Mouse (Mus musculus): ENCODE data around the gene Tdrd1.
"Not testable (repeated sequence)": the region's sequence is repeated elsewhere in the genome, so short reads cannot be mapped to it uniquely, and the experiment has no call there.

The Tdrd1 gene

DNA sequence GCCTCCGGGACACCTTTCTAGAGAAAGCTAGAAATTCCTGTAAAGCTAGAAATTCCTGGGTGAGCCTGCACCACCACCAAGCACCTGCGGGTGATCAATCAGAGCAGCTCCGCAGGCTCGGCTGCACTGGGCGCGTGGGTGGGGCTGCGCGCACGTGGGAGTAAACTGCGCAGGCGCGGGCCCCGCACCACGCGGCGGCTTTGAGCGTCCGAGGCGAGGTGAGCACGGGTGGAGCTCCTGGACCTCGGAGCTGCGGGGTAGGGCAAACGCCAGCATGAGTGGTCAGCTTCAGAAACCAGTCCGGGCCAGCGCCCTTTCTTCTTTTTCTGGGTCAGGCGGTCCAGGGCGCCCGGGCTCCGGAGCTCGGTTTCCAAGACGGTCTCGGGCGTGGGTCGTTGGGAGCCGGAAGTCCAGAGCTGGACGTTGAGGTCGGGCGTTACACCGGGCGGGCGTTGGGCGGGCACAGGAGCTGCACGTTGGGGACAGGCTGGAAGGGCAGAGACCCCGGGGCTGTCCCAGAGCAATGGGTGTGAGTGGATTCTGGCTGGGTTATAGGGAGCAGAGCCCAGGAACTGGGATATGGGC is at the start of gene Tdrd1:
TSS of gene Tdrd1 (plus strand) at position 163 of the 585 bp plus-strand sequence.
- DNase-seq = peak; percentile 52

DNA sequence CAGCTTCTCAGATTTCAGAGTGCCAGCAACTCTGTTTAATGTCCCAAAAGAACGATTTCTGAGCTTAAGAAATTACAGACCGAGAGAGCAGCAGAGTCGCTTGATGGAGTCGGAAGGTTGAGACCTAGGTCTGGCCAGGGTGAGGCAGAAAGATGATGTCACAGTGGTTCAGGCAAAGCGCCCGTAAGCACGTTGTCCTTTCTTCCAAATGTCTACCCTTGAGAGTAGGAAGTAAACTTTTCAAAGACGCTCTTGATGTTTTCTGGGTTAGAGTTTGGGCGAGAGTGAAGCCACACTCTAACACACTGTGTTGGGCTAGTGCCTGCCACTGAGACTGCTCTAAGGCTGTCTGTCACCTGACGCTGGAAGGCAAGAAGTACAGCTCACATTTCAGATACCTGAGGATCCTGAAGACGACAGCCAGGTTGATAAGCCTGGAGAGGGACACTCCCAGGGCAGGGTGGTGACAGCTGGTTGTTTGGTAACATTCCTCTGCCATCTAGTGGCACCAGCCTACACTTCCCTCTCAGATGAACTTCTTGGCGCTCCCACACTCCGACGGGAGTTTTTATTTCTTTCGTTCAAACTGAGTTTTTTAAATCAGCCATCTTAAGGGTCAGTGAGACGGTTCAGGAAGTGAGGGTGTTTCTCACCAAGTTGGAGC is 49.2 kb upstream of the Tdrd1 start:
- peak; percentile 69 for DNase-seq

- not testable (repeated sequence) for DNase-seq
These were observed 47.5 kb upstream of the Tdrd1 start for GRCm38 (mm10) chr19:56778532-56778931.

DNA sequence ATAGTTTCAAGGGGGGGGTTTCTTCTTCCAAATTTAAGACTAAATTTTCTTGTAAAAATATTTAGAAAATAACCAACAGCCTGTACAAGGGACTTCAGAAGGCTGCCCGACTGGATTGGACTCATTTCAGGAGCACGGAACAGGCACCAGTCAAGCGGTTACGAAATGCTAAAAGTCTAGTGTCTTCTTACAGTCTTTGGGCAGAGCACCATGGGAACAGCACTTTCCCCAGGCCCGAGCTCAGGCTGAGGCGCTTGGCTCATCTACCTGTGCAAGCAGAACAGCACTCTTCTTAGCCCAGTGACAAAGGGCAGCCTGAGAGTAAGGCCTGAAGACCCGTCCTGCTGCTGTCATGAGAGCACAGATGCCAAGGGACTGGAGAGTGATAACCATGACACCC is 38.1 kb upstream of the Tdrd1 start:
- no peak for DNase-seq

DNA sequence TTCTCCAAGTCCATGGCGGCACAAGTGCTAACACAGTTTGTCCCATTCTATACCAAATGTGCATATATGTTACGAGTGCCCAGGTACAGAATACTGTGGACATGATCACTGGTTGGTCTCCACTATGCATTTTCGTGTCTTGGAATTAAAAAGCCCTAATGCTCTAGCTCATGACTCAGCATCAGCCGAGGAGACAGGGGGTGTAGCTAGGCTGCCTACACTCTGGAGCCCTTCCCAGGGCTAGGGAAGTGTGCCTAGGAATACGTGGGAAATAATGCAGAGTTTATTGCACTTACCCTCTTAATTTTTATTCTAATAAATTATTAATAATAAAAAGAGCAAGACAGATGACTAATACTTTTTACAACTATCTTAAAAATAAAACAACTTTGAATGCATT is 37.1 kb upstream of the Tdrd1 start:
- no peak for DNase-seq

GRCm38 (mm10) chr19:56797376-56797775 is 28.6 kb upstream of the Tdrd1 start:
- no peak for DNase-seq

DNA sequence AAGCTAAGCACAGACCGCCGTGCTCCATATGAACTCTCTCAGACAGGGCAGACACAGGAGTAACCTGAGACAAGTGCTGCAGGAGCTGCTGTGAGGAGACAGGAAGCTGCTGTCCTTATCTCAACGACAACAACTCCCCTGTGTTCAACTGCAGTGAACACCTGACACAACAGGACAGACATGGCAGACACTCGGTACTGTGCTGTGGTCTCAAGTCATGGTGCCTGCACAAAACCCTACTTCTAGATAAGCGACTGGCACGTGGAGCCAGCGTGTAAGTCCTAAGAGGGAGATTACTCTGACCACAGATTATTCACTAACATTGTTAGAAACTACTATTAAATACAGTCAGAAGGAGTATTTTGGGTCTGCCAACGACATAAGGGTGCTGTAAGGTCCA is 25.8 kb upstream of the Tdrd1 start:
- no peak for DNase-seq

GRCm38 (mm10) chr19:56800930-56801655 is 24.9 kb upstream of the Tdrd1 start:
- no peak for DNase-seq

DNA sequence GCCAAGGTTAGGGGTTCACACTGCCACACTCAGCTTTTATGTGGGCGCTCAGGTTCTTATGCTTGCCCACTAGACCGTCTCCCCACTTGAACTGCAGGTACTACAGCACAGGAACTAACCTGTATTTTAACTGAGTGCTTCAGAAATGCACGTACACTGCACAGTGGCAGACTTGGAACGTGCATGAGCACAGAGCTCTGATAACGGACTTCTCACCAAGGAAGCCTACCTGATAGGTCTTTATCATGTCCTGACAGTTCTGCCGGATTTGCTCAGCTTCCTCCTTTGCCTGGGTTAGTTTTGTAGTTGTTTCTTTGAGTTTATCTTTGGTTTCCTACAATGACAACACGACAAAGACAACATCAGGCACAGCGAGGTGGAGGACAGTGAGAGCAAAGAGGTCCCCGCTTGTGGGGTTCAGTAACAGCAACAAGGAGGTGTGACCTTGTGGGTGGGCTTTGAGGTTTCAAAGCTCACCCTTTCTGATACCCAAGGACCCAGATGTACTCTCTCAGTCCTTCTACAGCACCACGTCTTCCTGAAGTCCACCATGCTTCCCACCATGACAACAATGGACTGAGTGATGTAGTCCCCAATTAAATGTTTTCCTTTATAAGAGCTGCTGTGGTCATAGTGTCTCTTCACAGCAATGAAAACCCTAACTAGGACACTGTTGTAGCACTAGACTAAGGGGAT is 24.2 kb upstream of the Tdrd1 start:
- DNase-seq = no peak

GRCm38 (mm10) chr19:56802352-56802746 is 23.7 kb upstream of the Tdrd1 start:
- no peak for DNase-seq

- no peak for DNase-seq
These were observed 20.6 kb upstream of the Tdrd1 start for GRCm38 (mm10) chr19:56805366-56805765.

DNA sequence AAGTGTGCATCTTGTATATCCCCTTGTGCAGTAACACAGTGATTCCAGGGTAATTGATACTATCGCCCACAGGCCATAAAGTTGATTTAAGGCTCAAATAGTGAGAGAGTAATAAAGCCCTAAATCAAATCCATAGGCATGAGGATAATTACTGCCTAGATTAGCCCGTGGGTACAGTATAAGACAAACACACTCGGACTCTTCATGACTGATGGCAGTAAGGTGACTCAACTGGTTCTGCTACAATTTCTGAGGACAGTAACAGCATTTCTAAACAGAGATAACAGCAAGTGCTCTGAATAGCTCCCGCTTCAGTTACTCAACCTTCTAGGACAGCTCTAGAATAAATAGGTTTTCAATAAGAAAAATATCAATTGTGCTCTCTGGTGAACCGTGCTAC is 18.9 kb upstream of the Tdrd1 start:
- DNase-seq = no peak

GRCm38 (mm10) chr19:56808771-56809170 is 17.2 kb upstream of the Tdrd1 start:
- DNase-seq = peak; percentile 77

DNA sequence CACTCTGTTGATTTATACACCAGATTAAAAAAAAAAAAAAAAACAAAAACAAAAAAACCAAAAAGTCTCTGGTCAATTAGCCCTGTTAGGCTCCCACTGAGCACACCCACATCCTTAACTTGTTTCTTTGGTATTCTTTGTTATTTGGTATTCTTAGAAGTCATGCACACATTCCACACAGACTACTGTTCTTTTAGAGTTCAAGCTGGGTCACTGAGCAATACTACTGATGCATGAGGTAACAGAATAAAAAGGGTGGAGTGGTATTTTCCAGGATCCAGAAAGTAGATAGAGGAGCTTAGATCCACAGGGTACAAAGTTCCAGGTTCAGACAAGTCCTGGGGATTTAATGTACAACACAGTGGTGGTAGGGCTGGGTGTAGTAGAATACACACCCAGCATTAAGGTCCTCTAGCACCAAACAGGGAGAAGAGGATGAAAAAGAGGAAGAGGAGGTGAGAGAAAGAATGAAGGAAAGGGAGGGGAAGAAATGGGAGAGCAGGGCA is 15.3 kb upstream of the Tdrd1 start:
- DNase-seq = no peak

GRCm38 (mm10) chr19:56811590-56811989 is 14.4 kb upstream of the Tdrd1 start:
- peak; percentile 71 for DNase-seq

DNA sequence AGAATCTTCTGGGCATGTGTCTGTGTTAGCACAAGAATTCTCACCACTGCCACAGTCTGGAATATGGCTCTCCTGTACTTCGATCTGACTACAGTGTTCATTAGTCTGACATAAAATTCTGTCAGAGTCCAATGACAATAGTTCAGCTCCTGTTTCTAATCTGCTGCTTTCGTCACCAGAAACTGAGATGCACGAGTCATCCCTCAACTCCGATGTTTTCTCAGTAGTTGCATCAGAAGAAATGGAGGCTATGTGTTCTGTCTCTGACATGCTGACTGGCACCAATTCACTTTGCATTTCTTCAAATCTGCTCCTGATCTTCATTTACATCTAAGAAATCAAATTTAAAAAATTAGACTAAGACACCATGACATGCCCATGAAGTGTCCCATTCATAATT is 12.6 kb upstream of the Tdrd1 start:
- no peak for DNase-seq

DNA sequence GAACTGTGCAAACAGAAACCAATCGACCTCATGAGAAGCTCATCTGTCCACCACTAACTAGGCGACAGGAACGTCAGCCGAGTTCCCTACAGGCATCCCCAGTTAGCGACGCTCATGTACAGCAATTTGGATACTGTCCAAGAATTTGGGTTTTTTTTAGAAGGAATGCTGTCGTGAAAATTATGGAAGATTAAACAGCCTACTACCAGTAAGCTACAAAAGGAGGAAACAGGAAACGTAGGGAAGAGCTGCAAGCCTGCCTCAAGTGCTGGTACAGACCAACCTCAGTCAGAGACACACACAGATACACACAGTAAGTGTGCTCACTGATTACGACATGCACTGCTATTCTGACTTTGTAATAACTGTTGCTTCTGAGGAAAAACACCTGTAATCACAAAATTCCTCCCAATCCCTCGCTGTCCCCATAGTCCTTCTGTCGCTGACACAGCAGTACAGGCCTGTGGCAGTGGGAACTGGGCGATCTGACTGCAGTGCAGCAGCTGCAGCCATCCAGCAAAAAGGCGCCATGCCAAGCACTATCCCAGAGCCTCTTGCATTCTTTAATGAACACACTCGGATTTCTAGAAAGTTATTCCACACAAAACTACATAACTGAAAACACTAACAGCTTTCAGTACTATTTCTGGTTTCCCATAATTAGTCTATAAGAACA is 8.0 kb upstream of the Tdrd1 start:
- DNase-seq = no peak

- no peak for DNase-seq
These were observed 4.8 kb upstream of the Tdrd1 start for GRCm38 (mm10) chr19:56821040-56821797.

- peak; percentile 100 for DNase-seq
These were observed 4.1 kb upstream of the Tdrd1 start, which contains the start of gene Ccdc186 for GRCm38 (mm10) chr19:56821798-56822447. Gene Ccdc186, minus strand, starts transcription at chr19:56822190.

GRCm38 (mm10) chr19:56822448-56822836 is 3.6 kb upstream of the Tdrd1 start:
- DNase-seq = no peak

DNA sequence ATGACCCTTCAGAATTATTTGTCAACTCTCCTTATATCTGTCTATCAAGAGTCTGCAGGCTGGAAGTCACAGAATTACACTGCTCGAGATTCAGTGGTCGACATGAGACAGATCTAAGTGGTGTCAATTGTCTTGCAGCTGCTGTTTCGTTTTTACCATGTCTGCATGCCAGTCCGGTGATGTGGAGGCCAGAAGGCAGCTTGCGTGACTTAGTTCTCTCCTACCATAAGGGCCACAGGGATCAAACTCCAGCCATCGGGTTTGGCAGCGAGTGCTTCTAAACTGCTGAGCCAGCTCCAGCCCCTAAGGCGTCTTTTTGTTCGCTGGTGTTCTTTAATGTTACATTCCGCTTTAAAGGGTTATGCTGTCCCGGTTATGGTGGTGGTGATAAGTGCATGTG is 2.3 kb downstream of the Tdrd1 start:
- DNase-seq = no peak
